Mouse (Mus musculus): ENCODE data around the gene Pdlim4.

DNA sequence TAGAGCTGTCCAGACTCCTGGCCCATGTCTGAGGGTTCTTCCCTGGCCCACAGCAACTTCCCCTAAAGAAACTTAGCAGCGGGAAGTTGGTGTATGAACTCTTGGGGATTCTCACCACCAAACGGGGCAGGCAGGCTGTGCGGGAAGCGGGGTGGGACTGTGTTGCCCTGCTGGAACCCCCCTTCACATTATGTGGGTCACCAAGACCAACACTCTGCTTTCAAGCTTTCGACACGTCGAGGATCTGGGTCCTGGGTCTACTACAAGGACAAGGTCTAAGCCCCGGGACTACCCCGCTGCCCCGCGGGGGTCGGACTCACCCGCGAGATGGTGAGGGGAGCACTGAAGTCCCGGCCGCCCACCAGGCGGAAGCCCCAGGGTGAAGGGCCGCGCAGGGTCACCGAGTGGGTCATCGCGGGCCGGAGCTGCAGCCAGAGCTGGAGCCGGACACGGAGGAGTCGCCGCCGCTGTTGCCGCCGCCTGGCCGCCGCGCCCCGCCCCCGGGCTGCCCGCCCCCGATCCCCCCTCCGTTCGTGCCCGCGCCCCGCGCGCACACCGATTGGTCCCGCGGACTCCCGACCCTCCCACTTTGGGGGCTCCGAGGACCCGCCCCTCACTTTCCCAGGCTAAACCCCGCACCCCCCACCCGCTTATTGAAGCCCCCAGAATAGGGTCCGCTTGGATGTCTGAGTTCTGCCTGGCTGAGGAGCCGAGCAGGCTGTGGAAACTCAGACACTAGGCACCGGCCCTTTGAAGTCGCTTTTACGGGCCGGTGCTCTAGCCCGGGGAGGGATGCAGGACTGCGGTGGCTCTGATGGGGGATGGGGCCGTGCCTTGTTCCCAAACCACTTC lies at the start of gene Pdlim4:
- peak; percentile 44 for TF ChIP-seq POLR2A (IDR thresholded peaks at IDR 0.05; ENCODE audit: borderline replicate concordance, extremely low read depth, insufficient read depth, insufficient read length, poor library complexity, severe bottlenecking)
- TF ChIP-seq CTCF (IDR thresholded peaks at IDR 0.05; ENCODE audit: borderline replicate concordance, extremely low read depth, insufficient read depth, insufficient read length) = no peak

Measured in brain, embryonic 14.5 days (tissue).